Mouse (Mus musculus) midbrain, postnatal 0 days (tissue): ENCODE results near the gene Faah. TPM values are rescaled to one million over a fixed set of nuclear protein-coding genes. Genes with fewer than 3 reads are reported as not detected.

Experiments
- ATAC-seq: fragments of 200-750 bp; cut with Nextera tagmentation; 2 replicates; pipeline ENCODE4 v1.8.0; 2017; ENCODE audit warnings: moderate number of reproducible peaks, mild to moderate bottlenecking, moderate TSS enrichment, moderate library complexity; ENCODE audit not compliant: low FRiP score
- DNase-seq: peaks from one replicate; pipeline ENCODE4 v3.0.0-alpha.2; 2015; ENCODE audit warnings: low spot score
- H3K27ac ChIP-seq: fragments of 300-500 bp; sonication (generic); 2 replicates; pipeline ENCODE4 v1.5.1; 2014; ENCODE audit warnings: low read depth, mild to moderate bottlenecking, low read length, mixed read lengths
- H3K27me3 ChIP-seq: fragments of 300-500 bp; sonication (generic); 2 replicates; pipeline ENCODE4 v1.6.1; 2014; ENCODE audit warnings: low read length, control low read depth, mixed read lengths; ENCODE audit not compliant: insufficient read depth
- H3K36me3 ChIP-seq: fragments of 300-500 bp; sonication (generic); 2 replicates; pipeline ENCODE4 v1.6.1; 2014; ENCODE audit warnings: low read length, control low read depth, mixed read lengths; ENCODE audit not compliant: insufficient read depth
- H3K4me1 ChIP-seq: fragments of 300-500 bp; sonication (generic); 2 replicates; pipeline ENCODE4 v1.6.1; 2014; ENCODE audit warnings: mild to moderate bottlenecking, control low read depth, antibody characterized with exemption, low read length, mixed read lengths; ENCODE audit not compliant: insufficient read depth
- H3K4me2 ChIP-seq: fragments of 300-500 bp; sonication (generic); 2 replicates; pipeline ENCODE4 v1.6.1; 2014; ENCODE audit warnings: low read depth, mild to moderate bottlenecking, low read length, mixed read lengths; ENCODE audit not compliant: poor library complexity, severe bottlenecking
- H3K4me3 ChIP-seq: fragments of 300-500 bp; sonication (generic); 2 replicates; pipeline ENCODE4 v1.5.1; 2014; ENCODE audit warnings: low read depth, mild to moderate bottlenecking, low read length, moderate library complexity
- H3K9ac ChIP-seq: fragments of 300-500 bp; sonication (generic); replicated peaks from 2 replicates; pipeline ENCODE4 v1.6.1; 2014; ENCODE audit warnings: mild to moderate bottlenecking, low read length, moderate library complexity, mixed read lengths; ENCODE audit not compliant: poor library complexity, severe bottlenecking
- H3K9me3 ChIP-seq: fragments of 300-500 bp; sonication (generic); 2 replicates; pipeline ENCODE4 v1.6.1; 2016; ENCODE audit warnings: low read length, control low read depth
- CTCF ChIP-seq: IDR thresholded peaks from 2 replicates; pipeline ENCODE4 v1.5.1; 2016; ENCODE audit warnings: antibody characterized with exemption, mild to moderate bottlenecking
- WGBS: fragments of 180-500 bp; shearing (Covaris S2); extraction: QIAGEN DNeasy Blood & Tissue Kit; methylation state at CpG from one replicate; pipeline ENCODE4 v1.1.7; 2014; 5-methylcytosine and 5-hydroxymethylcytosine counted together
- polyA plus RNA-seq: library from polyadenylated mRNA; unstranded; fragments of >200 nt; fragmentation: Nextera tagmentation; extraction: Ambion mirVana; gene quantifications from 2 replicates; pipeline ENCODE4 v1.2.1, GENCODE M21; 2015
- total RNA-seq: library from RNA; depleted of rRNA; stranded (reverse); fragments of >200 nt; gene quantifications from 2 replicates; pipeline ENCODE4 v1.2.3, GENCODE M21; 2014

Gene Faah
- total and polyA plus RNA-seq, 2 experiments from 2014 or later: 25.8 to 30.6 TPM

DNA sequence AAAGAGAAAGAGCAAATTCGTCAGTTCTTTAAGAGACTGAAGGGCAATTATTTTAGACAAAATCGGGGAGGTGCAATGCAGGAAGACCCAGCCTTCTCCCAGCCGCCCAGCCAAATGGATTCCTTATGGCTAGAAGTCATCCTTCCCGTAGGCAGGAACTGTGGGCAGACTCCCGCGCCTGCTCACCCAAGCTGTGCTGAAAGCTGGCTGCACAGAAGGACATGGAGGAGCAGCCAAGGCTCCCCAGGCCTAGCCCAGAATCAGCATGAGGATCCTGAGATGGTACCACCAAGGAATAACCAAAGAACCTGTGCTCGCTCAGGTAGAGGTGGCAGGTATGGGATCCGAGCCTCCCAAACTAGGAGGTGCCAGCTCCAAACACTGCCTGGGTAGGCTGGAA is 1.7 kb downstream of the Faah start:
- H3K4me3 ChIP-seq: 0 out of 2 replicates have a peak overlapping the region, but pooled peaks have one; percentile 82
- H3K27me3 ChIP-seq: peaks cover 13% of the 10 kb centered on the region; the same call in 1 of the 2 replicates
- ATAC-seq (no peak), DNase-seq (no peak)
- H3K27ac ChIP-seq: no peak overlapping the region
- no peaks in the 10 kb centered on the region for H3K9me3 ChIP-seq
- WGBS: 68% methylated on average over 8 of the region's 8 CpGs
- H3K36me3 ChIP-seq: no peaks in the 10 kb centered on the region
- peaks cover 4% of the 10 kb centered on the region; the same call in 1 of the 2 replicates for H3K4me1 ChIP-seq
- H3K4me2 ChIP-seq: peak overlapping the region; percentile 84
- TF ChIP-seq CTCF: no peak
- no peak overlapping the region for H3K9ac ChIP-seq

DNA sequence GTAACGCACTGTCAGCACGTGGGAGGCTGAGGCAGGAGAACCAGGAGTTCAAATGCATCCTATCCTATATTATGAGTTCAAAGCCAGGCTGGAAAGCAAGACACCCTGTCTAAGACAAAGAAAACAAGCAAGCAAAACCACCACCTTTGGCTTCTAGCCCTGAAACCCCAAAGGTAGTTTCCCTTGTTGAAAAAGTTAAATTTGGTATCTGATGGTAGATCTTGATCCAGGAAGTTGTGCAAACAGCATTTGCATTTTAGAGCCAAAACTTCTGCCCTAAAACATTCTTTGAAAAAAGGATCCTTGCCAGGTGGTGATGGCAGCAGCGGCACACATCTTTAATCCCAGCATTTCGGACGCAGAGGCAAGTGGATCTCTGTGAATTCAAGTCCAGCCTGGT is 2.2 kb downstream of the Faah start:
- Histone ChIP-seq H3K4me2 (no peak overlapping the region), H3K4me3 (no peak overlapping the region), H3K9me3 (no peaks in the 10 kb centered on the region), H3K4me1 (peaks cover 4% of the 10 kb centered on the region; the same call in 1 of the 2 replicates), H3K36me3 (no peaks in the 10 kb centered on the region), H3K27ac (no peak overlapping the region), H3K27me3 (peaks cover 13% of the 10 kb centered on the region; the same call in 1 of the 2 replicates), H3K9ac (no peak overlapping the region)
- DNase-seq: no peak
- no peak for ATAC-seq
- 88% methylated on average over 5 of the region's 5 CpGs for WGBS
- TF ChIP-seq CTCF: no peak

DNA sequence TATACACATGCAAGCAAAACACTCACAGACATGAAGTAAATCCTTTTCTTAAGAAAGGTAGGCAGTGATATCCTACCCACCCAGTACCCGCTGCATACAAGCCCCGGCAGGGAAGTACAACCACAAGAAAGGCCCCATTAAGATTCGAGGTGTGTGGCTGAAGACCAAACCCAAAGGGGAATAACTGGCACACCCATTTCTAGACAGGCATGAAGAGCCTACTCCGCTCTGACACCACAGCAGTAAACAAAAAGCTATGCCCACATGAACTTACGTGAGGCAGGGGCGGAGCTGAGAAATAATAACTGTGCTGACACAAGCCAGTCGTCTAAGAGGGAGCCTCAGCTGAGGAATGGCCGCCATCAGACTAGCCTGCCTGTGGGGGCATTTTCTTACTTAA is 7.5 kb downstream of the Faah start:
- WGBS: 85% methylated on average over 8 of the region's 8 CpGs
- peaks cover 4% of the 10 kb centered on the region; the same call in 1 of the 2 replicates for H3K36me3 ChIP-seq
- H3K4me2 ChIP-seq: no peak overlapping the region
- H3K4me1 ChIP-seq: no peaks in the 10 kb centered on the region
- TF ChIP-seq CTCF: no peak
- H3K4me3 ChIP-seq: no peak overlapping the region
- H3K27me3 ChIP-seq: peaks cover under 1% of the 10 kb centered on the region; the same call in 1 of the 2 replicates
- no peaks in the 10 kb centered on the region for H3K9me3 ChIP-seq
- ATAC-seq: no peak
- no peak for DNase-seq
- H3K27ac ChIP-seq: no peak overlapping the region
- no peak overlapping the region for H3K9ac ChIP-seq

DNA sequence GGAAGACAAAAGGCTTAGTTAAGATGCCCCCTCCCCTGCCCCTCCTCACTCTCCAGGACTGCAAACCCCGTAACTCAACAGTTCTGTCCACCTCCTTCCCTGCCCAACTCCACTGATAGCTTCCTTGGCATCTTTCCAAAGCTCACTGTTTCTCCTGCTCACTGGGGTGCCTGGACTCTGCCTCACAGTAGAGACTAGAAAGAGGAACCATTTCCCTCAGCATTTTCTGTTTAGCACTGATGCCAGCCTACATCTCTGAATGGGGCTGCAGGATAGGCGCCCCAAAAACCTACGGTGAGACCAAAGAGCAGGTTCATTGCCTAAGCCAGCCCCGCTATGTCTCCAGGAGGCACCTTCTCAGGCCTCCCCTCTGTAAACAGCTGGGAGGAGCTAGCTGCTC is 16.5 kb downstream of the Faah start:
- 63% methylated on average over 4 of the region's 4 CpGs for WGBS
- no peaks in the 10 kb centered on the region for H3K9me3 ChIP-seq
- H3K9ac ChIP-seq: no peak overlapping the region
- DNase-seq (no peak), ATAC-seq (no peak)
- no peak overlapping the region for H3K4me2 ChIP-seq
- no peaks in the 10 kb centered on the region for H3K27me3 ChIP-seq
- no peak overlapping the region for H3K4me3 ChIP-seq
- H3K36me3 ChIP-seq: peaks cover 26% of the 10 kb centered on the region; the same call in 1 of the 2 replicates
- no peak for TF ChIP-seq CTCF
- H3K4me1 ChIP-seq: no peaks in the 10 kb centered on the region
- no peak overlapping the region for H3K27ac ChIP-seq

DNA sequence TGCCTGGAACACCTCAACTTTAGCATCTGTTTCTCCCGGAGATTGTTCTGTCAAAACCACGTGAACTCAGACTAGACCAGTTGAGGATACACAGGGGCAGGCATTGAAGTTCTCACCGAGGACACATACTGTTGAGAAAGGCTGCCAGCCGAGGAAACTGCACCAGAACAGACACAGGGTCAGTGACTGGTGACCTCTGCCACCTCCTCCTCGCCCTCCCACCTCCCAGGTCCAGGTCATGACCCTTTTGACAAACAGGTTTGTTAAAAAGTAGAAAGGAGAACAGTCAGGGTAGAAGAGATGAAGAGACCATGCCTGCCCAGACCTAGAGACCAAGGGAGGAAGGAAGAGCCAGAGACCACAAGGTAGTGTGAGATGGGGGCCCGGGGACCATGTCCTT is 17.1 kb downstream of the Faah start:
- ATAC-seq (no peak), DNase-seq (no peak)
- H3K4me3 ChIP-seq: no peak overlapping the region
- WGBS: 57% methylated on average over 6 of the region's 6 CpGs
- peaks cover 26% of the 10 kb centered on the region; the same call in 1 of the 2 replicates for H3K36me3 ChIP-seq
- H3K4me2 ChIP-seq: no peak overlapping the region
- no peaks in the 10 kb centered on the region for H3K4me1 ChIP-seq
- no peak for TF ChIP-seq CTCF
- no peaks in the 10 kb centered on the region for H3K27me3 ChIP-seq
- H3K9me3 ChIP-seq: no peaks in the 10 kb centered on the region
- no peak overlapping the region for H3K27ac ChIP-seq
- no peak overlapping the region for H3K9ac ChIP-seq

DNA sequence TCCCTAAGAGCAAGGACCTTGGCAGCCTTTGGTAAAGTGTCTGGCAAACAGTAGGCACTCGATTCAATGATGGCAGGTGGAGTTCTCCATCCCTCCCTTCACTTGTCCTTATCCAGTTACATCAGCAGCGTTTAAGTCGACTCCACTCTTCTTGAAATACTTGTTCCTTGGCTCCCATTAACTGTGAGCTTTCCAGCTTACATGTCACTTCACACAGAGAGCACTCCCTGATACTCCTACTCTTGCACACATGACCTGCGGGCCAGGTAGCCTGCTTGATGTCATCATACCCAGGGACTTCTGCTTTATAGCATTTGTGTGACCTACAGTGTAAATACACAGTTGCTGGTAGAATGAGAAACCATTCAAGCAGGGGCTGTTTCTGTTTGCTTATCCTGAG is 21.0 kb downstream of the Faah start:
- Histone ChIP-seq H3K9ac (no peak overlapping the region), H3K9me3 (no peaks in the 10 kb centered on the region), H3K4me1 (no peaks in the 10 kb centered on the region), H3K27me3 (no peaks in the 10 kb centered on the region), H3K36me3 (peaks cover 11% of the 10 kb centered on the region; the same call in 1 of the 2 replicates), H3K27ac (no peak overlapping the region), H3K4me3 (no peak overlapping the region), H3K4me2 (no peak overlapping the region)
- ATAC-seq (no peak), DNase-seq (no peak)
- WGBS: 80% methylated on average over 4 of the region's 4 CpGs
- no peak for TF ChIP-seq CTCF
